Mouse (Mus musculus) hindbrain, embryonic 13.5 days (tissue): ENCODE measurements around the gene Rhoa. TPM values are rescaled to one million over a fixed set of nuclear protein-coding genes. Genes with fewer than 3 reads are reported as not detected.
"Not testable (repeated sequence)": the region's sequence is repeated elsewhere in the genome, so short reads cannot be mapped to it uniquely, and the experiment has no call there.

Experiments used
- ATAC-seq: fragments of 200-750 bp; cut with Nextera tagmentation; 2 replicates; pipeline ENCODE4 v1.8.0; 2017; ENCODE audit warnings: moderate TSS enrichment; ENCODE audit not compliant: low FRiP score
- H3K27ac ChIP-seq: fragments of 300-500 bp; sonication (generic); 2 replicates; pipeline ENCODE4 v1.5.1; 2015; ENCODE audit warnings: inconsistent platforms, mild to moderate bottlenecking, moderate library complexity
- H3K27me3 ChIP-seq: fragments of 300-500 bp; sonication (generic); 2 replicates; pipeline ENCODE4 v1.6.1; 2015; ENCODE audit warnings: mild to moderate bottlenecking, inconsistent platforms
- H3K36me3 ChIP-seq: fragments of 300-500 bp; sonication (generic); 2 replicates; pipeline ENCODE4 v1.6.1; 2015; ENCODE audit warnings: mild to moderate bottlenecking, inconsistent platforms
- H3K4me1 ChIP-seq: fragments of 300-500 bp; sonication (generic); replicated peaks from 2 replicates; pipeline ENCODE4 v1.6.1; 2015; ENCODE audit warnings: inconsistent platforms
- H3K4me2 ChIP-seq: fragments of 300-500 bp; sonication (generic); 2 replicates; pipeline ENCODE4 v1.6.1; 2015; ENCODE audit warnings: inconsistent platforms, mild to moderate bottlenecking, moderate library complexity
- H3K4me3 ChIP-seq: fragments of 300-500 bp; sonication (generic); 2 replicates; pipeline ENCODE4 v1.5.1; 2015; ENCODE audit warnings: mild to moderate bottlenecking, inconsistent platforms
- H3K9ac ChIP-seq: fragments of 300-500 bp; sonication (generic); 2 replicates; pipeline ENCODE4 v1.6.1; 2015; ENCODE audit warnings: mild to moderate bottlenecking, inconsistent platforms
- H3K9me3 ChIP-seq: fragments of 300-500 bp; sonication (generic); 2 replicates; pipeline ENCODE4 v1.6.1; 2016; ENCODE audit warnings: inconsistent platforms
- WGBS: fragments of 180-500 bp; shearing (Covaris S2); methylation state at CpG from one replicate; pipeline ENCODE4 v1.1.7; 2015; 5-methylcytosine and 5-hydroxymethylcytosine counted together
- polyA plus RNA-seq: library from polyadenylated mRNA; unstranded; fragments of >200 nt; fragmentation: Nextera tagmentation; extraction: Ambion mirVana; gene quantifications from 2 replicates; pipeline ENCODE4 v1.2.1, GENCODE M21; 2015

Rhoa gene
- polyA plus RNA-seq: 279 and 287 TPM in 2 replicates

DNA sequence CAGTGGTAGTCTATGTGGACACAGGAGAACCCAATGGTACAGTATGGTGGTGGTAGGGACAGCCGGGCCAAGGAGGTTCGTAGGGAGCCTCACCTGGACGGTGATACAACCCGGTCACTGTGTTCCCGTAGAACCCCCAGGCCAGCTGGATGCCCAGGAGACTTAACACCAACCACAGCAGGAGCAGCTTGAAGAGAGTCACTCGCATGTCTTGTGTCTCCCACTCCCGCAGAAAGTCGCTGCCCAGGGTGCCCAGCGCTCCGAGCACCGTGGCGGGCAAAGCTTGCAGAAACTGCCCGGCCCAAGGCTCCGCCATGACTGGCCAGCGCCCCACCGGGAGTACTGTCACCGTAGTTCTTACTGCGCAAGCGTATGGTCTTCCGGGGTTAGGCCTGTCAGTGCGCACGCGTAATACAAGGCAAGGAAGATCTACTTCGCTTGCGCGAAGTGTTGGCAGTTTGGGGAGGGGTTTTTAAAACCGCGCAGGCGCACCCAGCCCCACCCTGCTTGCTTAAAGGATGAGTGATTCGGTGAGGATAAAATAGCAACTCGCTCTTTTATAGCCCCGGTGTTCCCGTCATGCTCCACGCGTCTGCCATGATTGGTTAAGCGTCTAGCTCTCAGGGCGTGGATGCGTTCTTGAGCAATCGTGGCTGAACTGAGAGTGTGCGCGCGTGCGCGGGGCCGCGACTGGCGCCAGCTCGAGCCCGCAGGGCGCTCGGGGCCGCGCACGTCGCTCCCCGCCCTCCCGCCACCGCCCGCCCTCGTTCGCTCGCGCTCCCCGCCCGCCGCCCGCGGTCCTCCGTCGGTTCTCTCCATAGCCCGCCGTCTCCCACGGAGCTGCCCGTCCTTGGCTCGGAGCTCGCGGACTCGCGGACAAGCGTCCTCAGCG is at the start of gene Rhoa, which contains the start of gene Tcta:
Gene Rhoa (plus strand): TSS at position 501 of the 892 bp plus-strand sequence.
Gene Tcta (minus strand): TSS at position 532 of the 892 bp plus-strand sequence.
- Histone ChIP-seq H3K4me1 (peaks cover 47% of the 10 kb centered on the region), H3K27me3 (no peaks in the 10 kb centered on the region), H3K9me3 (no peaks in the 10 kb centered on the region), H3K4me2 (peak within 1 kb of the TSS; percentile 92), H3K4me3 (peak within 1 kb of the TSS; percentile 93), H3K27ac (peak within 1 kb of the TSS; percentile 99), H3K9ac (peak within 1 kb of the TSS; percentile 97), H3K36me3 (peaks cover 31% of the 10 kb centered on the region)
- peak; percentile 98 for ATAC-seq
- under 1% methylated on average over 71 of the region's 81 CpGs for WGBS

DNA sequence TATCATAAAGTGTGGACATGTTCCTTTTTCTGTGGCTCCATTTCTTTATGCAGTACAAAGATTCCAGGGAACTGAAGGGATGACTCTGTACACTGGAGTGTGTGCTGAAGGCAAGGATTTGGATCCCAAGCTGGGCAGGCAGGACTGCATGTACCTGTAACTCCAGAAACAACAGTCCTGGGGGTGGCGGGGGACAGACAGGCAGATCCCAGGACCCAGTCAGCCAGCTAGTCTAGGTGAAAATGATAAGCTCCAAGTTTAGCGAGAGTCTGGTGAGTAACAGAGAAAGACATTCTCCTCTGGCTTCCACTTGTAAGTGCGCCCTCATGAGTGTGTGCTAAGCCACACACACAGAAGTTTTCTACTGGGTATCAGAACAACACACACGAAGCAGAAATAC is 45.4 kb upstream of the Rhoa start:
- Histone ChIP-seq H3K27ac (no peak overlapping the region), H3K4me2 (no peak overlapping the region), H3K27me3 (no peaks in the 10 kb centered on the region), H3K4me3 (no peak overlapping the region), H3K36me3 (peaks cover 3% of the 10 kb centered on the region), H3K4me1 (peaks cover 32% of the 10 kb centered on the region), H3K9me3 (no peaks in the 10 kb centered on the region), H3K9ac (no peak overlapping the region)
- WGBS: 89% methylated on average over 4 of the region's 4 CpGs
- ATAC-seq: no peak

DNA sequence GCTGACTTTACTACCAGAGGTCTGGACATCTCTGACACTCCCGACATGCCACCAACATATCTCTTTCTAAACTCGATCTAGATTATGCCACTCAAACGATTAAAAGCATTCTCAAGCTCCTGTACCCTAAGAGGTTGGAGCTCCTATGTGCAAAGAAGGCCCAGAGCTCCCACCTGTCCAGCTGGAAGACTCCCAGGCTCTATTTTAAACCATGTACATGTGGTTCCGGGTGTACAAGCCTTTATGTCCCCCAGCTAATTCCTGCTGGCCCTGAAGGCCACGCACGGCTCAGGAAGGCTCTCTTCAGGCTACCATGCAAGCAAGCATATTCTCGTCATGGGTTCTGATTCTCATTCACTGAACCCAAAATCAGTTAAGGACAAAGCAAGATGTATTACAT is 44.1 kb upstream of the Rhoa start:
- H3K9ac ChIP-seq: peak overlapping the region; percentile 95

DNA sequence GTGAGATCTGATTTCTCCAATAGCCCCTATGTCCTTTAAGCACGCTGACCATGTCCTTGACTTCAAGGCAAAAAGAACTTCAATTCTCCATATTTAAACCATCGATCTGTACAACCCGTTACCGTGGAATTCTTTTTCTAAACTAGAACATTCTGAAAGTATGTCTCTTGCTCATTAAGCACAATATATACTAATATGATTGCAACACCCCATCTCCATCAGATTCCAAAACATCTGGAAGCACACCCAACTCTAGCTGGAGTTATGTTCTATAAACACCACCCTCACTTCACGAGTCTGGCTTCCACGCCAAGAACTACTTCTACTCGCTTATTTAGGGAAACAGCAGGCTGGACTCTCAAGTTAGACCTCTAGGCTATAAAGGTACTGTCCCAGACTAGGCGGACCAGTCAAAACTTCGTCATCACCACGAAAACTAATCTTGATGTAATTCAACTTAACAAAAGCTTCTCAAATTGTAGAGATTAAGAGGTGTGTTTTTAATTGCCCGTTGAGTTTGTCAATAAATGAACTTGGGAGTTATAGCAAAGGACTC is 43.4 kb upstream of the Rhoa start:
- peak overlapping the region; percentile 94; the same call in 1 of the 2 replicates for H3K27ac ChIP-seq
- WGBS: 39% methylated on average over 11 of the region's 11 CpGs
- no peak for ATAC-seq
- H3K4me2 ChIP-seq: peak overlapping the region; percentile 79
- no peaks in the 10 kb centered on the region for H3K9me3 ChIP-seq
- H3K27me3 ChIP-seq: no peaks in the 10 kb centered on the region
- H3K36me3 ChIP-seq: peaks cover 1% of the 10 kb centered on the region
- H3K4me1 ChIP-seq: peaks cover 32% of the 10 kb centered on the region
- peak overlapping the region; percentile 95 for H3K4me3 ChIP-seq
- peak overlapping the region; percentile 95 for H3K9ac ChIP-seq

More for the DNA sequence above, 44.1 kb upstream of the Rhoa start:
- Histone ChIP-seq H3K9me3 (no peaks in the 10 kb centered on the region), H3K4me2 (peak overlapping the region; percentile 79), H3K27me3 (no peaks in the 10 kb centered on the region), H3K4me3 (peak overlapping the region; percentile 95), H3K4me1 (peaks cover 32% of the 10 kb centered on the region), H3K27ac (no peak overlapping the region), H3K36me3 (peaks cover 3% of the 10 kb centered on the region)
- 84% methylated on average over 7 of the region's 7 CpGs for WGBS
- ATAC-seq: no peak

DNA sequence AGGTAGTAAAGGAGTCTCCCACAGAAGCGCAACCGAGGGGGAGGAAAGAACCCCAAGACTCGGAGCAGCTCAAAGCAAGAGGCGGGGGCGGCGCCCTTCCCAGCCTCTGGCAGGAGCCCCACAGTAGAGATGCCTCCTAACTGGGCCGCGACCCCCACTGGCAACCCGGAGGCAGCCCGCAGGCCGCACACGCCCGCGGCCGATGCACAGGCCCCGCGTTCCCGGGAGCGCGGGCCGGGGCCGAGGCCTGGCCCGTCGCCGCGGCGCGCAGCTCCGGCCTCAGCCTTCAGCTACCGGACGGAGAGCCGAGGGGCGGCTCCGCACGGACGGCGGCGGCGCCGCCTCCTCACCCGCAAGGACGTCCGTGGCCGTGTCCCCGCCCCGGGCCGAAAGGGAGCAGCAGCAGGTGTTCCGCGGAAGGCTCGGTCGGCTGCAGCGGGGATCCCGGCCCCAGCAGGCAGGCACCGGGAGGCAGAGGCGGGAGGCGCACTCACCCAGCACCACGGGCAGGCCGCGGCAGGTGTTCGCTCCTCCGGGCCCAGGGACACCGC is 42.7 kb upstream of the Rhoa start:
- no peaks in the 10 kb centered on the region for H3K27me3 ChIP-seq
- peak overlapping the region; percentile 95 for H3K4me3 ChIP-seq
- no peaks in the 10 kb centered on the region for H3K36me3 ChIP-seq
- peak overlapping the region; percentile 79 for H3K4me2 ChIP-seq
- peak; percentile 57 for ATAC-seq
- peak overlapping the region; percentile 94 for H3K27ac ChIP-seq
- under 1% methylated on average over 22 of the region's 62 CpGs for WGBS
- H3K4me1 ChIP-seq: peaks cover 32% of the 10 kb centered on the region
- peak overlapping the region; percentile 95 for H3K9ac ChIP-seq
- H3K9me3 ChIP-seq: no peaks in the 10 kb centered on the region

DNA sequence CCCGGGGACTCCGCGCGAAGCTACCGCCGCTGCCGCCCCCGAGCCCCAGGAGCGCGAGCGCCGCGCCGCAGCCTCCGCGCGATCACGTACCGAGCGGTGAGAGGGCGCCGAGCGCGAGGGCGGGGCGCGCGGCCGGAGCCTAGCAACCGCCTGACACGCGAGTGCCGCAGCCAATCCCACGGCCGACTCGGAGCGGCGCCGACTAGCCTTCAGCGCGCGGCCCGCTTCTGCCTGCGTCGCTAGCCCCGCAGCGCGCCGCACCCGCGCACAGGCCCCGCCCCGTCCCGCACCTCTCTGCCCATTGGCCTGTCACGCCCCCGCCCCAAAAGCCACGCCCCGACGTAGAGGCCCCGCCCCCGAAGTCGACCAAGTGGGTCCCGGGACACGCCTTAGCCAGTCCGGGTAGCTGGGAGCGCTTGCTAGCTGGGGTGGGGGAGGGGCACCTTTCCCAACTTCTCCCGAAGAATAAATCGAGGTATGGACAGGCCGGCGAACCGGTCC is 42.2 kb upstream of the Rhoa start, which contains the start of gene Dag1:
Gene Dag1 (minus strand): TSS at position 269 of the 501 bp plus-strand sequence.
- ATAC-seq: peak; percentile 99
- no peaks in the 10 kb centered on the region for H3K36me3 ChIP-seq
- WGBS: 0% methylated on average over 49 of the region's 71 CpGs
- peaks cover 32% of the 10 kb centered on the region for H3K4me1 ChIP-seq
- H3K27me3 ChIP-seq: no peaks in the 10 kb centered on the region
- H3K4me3 ChIP-seq: peak within 1 kb of the TSS; percentile 95
- H3K27ac ChIP-seq: peak within 1 kb of the TSS; percentile 94
- peak within 1 kb of the TSS; percentile 95 for H3K9ac ChIP-seq
- peak within 1 kb of the TSS; percentile 79 for H3K4me2 ChIP-seq
- no peaks in the 10 kb centered on the region for H3K9me3 ChIP-seq

DNA sequence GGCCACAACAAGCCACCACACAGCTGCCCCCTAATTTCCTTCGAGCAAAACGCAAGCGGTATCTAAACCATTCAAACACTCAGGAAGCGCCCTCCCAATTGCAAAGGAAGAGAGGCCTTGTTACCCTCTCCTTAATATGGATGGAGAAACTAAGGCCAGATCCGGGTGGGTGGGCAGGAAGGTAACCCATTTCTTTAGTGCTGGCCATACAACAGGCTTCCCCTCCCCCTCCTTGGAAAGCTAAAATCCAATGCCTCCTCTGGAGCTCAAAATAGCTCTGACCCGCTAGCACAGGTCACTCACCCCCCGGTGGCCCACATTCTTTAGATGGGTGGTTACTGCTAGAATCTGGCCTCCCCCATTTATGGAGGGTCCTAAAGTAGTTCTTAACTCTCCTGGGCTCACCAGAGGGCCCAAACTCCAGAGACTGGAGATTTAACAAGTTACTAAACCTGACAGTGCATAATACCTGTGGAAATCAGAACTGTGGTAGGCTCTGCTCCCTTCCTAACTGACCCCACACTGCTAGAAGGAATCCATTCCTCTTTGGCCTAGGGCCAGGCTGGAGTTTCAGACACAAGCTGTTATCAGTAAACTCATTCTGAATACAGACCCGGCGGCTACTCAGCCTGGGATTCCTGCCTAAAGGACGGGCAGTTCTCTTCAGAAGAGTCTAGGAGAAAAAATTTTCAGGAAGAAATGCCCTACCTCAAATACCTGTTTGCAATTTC is 41.6 kb upstream of the Rhoa start:
- H3K27me3 ChIP-seq: no peaks in the 10 kb centered on the region
- H3K4me2 ChIP-seq: peak overlapping the region; percentile 79
- H3K4me3 ChIP-seq: peak overlapping the region; percentile 95
- peak overlapping the region; percentile 60 for H3K9ac ChIP-seq
- peaks cover 32% of the 10 kb centered on the region for H3K4me1 ChIP-seq
- H3K27ac ChIP-seq: peak overlapping the region; percentile 81
- H3K36me3 ChIP-seq: no peaks in the 10 kb centered on the region
- ATAC-seq: no peak
- WGBS: 16% methylated on average over 10 of the region's 10 CpGs
- H3K9me3 ChIP-seq: no peaks in the 10 kb centered on the region

DNA sequence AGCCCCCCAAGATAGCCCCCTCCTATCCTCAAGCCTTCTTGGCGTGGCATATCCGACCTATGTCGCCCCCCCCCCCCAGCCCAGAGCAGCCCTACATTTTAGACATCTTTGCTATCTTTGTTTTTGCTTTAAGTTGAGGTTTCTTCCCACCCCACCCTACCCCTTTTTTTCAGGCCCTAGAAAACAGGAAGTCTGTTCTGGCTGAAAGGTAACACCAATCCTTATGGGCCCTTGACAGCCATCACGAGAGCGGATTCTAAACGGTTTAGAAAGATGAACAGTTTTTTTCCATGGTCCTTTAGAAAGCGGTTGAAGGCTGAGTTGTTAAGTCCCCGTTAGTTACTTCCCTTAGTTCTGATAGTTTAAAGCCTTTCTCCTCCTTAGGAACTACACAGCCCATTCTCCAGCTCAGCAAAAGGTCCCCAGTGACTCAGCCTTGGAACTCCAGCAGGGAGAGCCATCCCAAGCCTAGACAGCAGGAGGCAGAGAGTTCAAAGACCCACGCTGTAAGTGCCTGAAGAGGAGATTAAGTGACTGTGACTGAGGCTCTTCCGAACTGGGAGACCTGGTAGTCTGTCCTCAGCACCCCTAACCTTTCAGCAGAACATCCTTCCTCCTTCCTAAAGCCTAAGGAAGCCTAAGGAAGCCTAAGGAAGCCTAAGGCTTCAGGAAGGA is 39.5 kb upstream of the Rhoa start:
- Histone ChIP-seq H3K36me3 (no peaks in the 10 kb centered on the region), H3K27ac (no peak overlapping the region), H3K4me1 (peaks cover 23% of the 10 kb centered on the region), H3K4me3 (no peak overlapping the region), H3K9me3 (no peaks in the 10 kb centered on the region), H3K27me3 (no peaks in the 10 kb centered on the region), H3K4me2 (no peak overlapping the region), H3K9ac (no peak overlapping the region)
- WGBS: 71% methylated on average over 9 of the region's 10 CpGs
- no peak for ATAC-seq

DNA sequence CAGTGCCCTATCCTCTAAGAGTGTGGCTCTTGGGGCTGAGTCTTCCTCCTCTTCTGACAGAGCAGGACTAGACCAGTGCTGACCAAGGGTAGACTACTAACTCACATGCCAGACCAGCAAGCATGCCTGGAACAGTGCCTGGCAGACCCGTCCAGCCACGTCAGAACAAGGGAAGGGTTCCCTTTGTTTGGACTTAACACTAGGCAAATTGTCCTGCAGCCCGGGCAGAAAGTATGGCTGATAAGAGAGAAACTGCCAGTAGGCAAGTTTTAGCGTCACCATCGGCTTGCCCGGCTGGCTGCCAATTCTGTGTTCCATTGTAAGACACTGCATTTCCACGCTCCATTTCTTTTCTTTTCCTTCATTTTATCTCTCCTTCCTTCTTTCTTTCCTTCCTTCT is 38.2 kb upstream of the Rhoa start:
- H3K4me1 ChIP-seq: peaks cover 10% of the 10 kb centered on the region
- H3K4me3 ChIP-seq: no peak overlapping the region
- no peak overlapping the region for H3K9ac ChIP-seq
- no peaks in the 10 kb centered on the region for H3K9me3 ChIP-seq
- no peaks in the 10 kb centered on the region for H3K36me3 ChIP-seq
- 87% methylated on average over 7 of the region's 7 CpGs for WGBS
- no peak overlapping the region for H3K4me2 ChIP-seq
- no peak for ATAC-seq
- no peaks in the 10 kb centered on the region for H3K27me3 ChIP-seq
- no peak overlapping the region for H3K27ac ChIP-seq

DNA sequence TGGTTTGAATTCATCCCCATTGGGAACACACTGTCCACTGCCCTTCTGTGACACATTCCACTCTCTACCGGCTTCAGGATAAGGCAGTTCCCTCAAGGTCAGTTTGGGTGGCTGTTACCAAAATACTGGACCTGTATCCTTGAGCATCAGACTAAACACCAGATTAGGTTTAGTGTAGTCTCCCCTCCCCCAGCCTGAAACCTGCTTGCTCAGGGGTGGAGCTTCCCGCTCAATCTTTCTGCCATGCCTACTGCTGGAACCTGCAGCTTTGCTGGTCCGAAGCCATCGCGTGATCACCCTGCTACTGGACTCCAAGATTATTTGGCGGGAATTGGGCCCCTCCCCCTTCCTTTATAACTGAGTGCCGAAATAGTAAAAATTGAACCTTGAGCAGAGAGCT is 37.2 kb upstream of the Rhoa start:
- WGBS: 82% methylated on average over 6 of the region's 7 CpGs
- not testable (repeated sequence) for H3K27me3 ChIP-seq, H3K27ac ChIP-seq, H3K9ac ChIP-seq, H3K9me3 ChIP-seq, H3K4me1 ChIP-seq, H3K4me3 ChIP-seq, ATAC-seq, H3K36me3 ChIP-seq, H3K4me2 ChIP-seq

DNA sequence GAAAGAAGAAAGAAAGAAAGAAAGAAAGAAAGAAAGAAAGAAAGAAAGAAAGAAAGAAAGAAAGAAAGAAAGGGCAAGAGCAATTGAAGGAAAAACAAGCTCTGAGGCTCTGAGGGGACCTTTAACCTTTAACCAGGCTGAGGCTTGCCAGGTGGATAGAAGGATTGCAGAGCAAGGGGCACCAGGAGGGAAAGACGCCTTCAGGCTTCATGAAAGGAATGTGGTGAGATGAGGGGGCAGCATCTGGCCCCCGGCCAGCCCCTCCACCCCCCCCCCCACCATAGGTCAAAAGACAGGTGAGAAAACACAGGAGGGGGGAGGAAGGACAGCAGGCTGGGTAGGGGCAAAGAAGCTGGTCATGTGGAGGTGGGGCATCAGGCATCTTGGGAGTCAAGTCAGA is 34.0 kb upstream of the Rhoa start:
- Histone ChIP-seq H3K9me3 (no peaks in the 10 kb centered on the region), H3K4me2 (no peak overlapping the region), H3K4me1 (no peaks in the 10 kb centered on the region), H3K27ac (no peak overlapping the region), H3K36me3 (no peaks in the 10 kb centered on the region), H3K27me3 (no peaks in the 10 kb centered on the region), H3K4me3 (no peak overlapping the region), H3K9ac (no peak overlapping the region)
- WGBS: 41% methylated on average over 2 of the region's 2 CpGs
- ATAC-seq: no peak
